Mouse (Mus musculus): ENCODE measurements around the gene Nrcam. TPM values are rescaled to one million over a fixed set of nuclear protein-coding genes. Genes with fewer than 3 reads are reported as not detected.
"Not testable (repeated sequence)": the region's sequence is repeated elsewhere in the genome, so short reads cannot be mapped to it uniquely, and the experiment has no call there.

Gene Nrcam
- total RNA-seq (2014; fragmentation: Nextera tagmentation) (0.17 and 2.8 TPM in 2 replicates), total RNA-seq (2017) (5.0 TPM in 1 of 2 replicates, not detected in the other)

- peak; percentile 45 for ATAC-seq (replicated peaks; ENCODE audit: low FRiP score, low TSS enrichment, poor library complexity, severe bottlenecking)
Measured at GRCm38 (mm10) chr12:44328381-44329315, at the start of gene Nrcam. Gene Nrcam, plus strand, starts transcription at chr12:44328885.

- not testable (repeated sequence) for ATAC-seq (replicated peaks; ENCODE audit: low FRiP score, low TSS enrichment, poor library complexity, severe bottlenecking)
Measured at GRCm38 (mm10) chr12:44280147-44280546, 48.5 kb upstream of the Nrcam start.

- ATAC-seq (replicated peaks; ENCODE audit: low FRiP score, low TSS enrichment, poor library complexity, severe bottlenecking) = no peak
Measured at GRCm38 (mm10) chr12:44281534-44281933, 47.2 kb upstream of the Nrcam start.

- no peak for ATAC-seq (replicated peaks; ENCODE audit: low FRiP score, low TSS enrichment, poor library complexity, severe bottlenecking)
Measured at GRCm38 (mm10) chr12:44283378-44283777, 45.3 kb upstream of the Nrcam start.

- ATAC-seq (replicated peaks; ENCODE audit: low FRiP score, low TSS enrichment, poor library complexity, severe bottlenecking) = no peak
Measured at GRCm38 (mm10) chr12:44286992-44287391, 41.7 kb upstream of the Nrcam start.

GRCm38 (mm10) chr12:44292281-44292680, 36.4 kb upstream of the Nrcam start:
- peak; percentile 90 for ATAC-seq (replicated peaks; ENCODE audit: low FRiP score, low TSS enrichment, poor library complexity, severe bottlenecking)

- ATAC-seq (replicated peaks; ENCODE audit: low FRiP score, low TSS enrichment, poor library complexity, severe bottlenecking) = no peak
Measured at GRCm38 (mm10) chr12:44300793-44301192, 27.9 kb upstream of the Nrcam start.

GRCm38 (mm10) chr12:44304012-44304411, 24.7 kb upstream of the Nrcam start:
- ATAC-seq (replicated peaks; ENCODE audit: low FRiP score, low TSS enrichment, poor library complexity, severe bottlenecking) = no peak

- no peak for ATAC-seq (replicated peaks; ENCODE audit: low FRiP score, low TSS enrichment, poor library complexity, severe bottlenecking)
Measured at GRCm38 (mm10) chr12:44304869-44305268, 23.8 kb upstream of the Nrcam start.

- ATAC-seq (replicated peaks; ENCODE audit: low FRiP score, low TSS enrichment, poor library complexity, severe bottlenecking) = peak; percentile 47; the same call in 1 of the 2 replicates
Measured at GRCm38 (mm10) chr12:44308221-44308620, 20.5 kb upstream of the Nrcam start.

- ATAC-seq (replicated peaks; ENCODE audit: low FRiP score, low TSS enrichment, poor library complexity, severe bottlenecking) = no peak
Measured at GRCm38 (mm10) chr12:44315212-44315611, 13.5 kb upstream of the Nrcam start.

GRCm38 (mm10) chr12:44325091-44325490, 3.6 kb upstream of the Nrcam start:
- ATAC-seq (replicated peaks; ENCODE audit: low FRiP score, low TSS enrichment, poor library complexity, severe bottlenecking) = no peak

- ATAC-seq (replicated peaks; ENCODE audit: low FRiP score, low TSS enrichment, poor library complexity, severe bottlenecking) = no peak
Measured at GRCm38 (mm10) chr12:44327452-44327851, 1.2 kb upstream of the Nrcam start.

- ATAC-seq (replicated peaks; ENCODE audit: low FRiP score, low TSS enrichment, poor library complexity, severe bottlenecking) = peak; percentile 32
Measured at GRCm38 (mm10) chr12:44329316-44330215, 881 bp downstream of the Nrcam start.

- no peak for ATAC-seq (replicated peaks; ENCODE audit: low FRiP score, low TSS enrichment, poor library complexity, severe bottlenecking)
Measured at GRCm38 (mm10) chr12:44330216-44330719, 1.6 kb downstream of the Nrcam start.

- ATAC-seq (replicated peaks; ENCODE audit: low FRiP score, low TSS enrichment, poor library complexity, severe bottlenecking) = no peak
Measured at GRCm38 (mm10) chr12:44337136-44337640, 8.5 kb downstream of the Nrcam start.

GRCm38 (mm10) chr12:44338195-44338622, 9.5 kb downstream of the Nrcam start:
- ATAC-seq (replicated peaks; ENCODE audit: low FRiP score, low TSS enrichment, poor library complexity, severe bottlenecking) = no peak

- no peak for ATAC-seq (replicated peaks; ENCODE audit: low FRiP score, low TSS enrichment, poor library complexity, severe bottlenecking)
Measured at GRCm38 (mm10) chr12:44344075-44344474, 15.4 kb downstream of the Nrcam start.

- no peak for ATAC-seq (replicated peaks; ENCODE audit: low FRiP score, low TSS enrichment, poor library complexity, severe bottlenecking)
Measured at GRCm38 (mm10) chr12:44345251-44345650, 16.6 kb downstream of the Nrcam start.

GRCm38 (mm10) chr12:44346143-44346542, 17.5 kb downstream of the Nrcam start:
- no peak for ATAC-seq (replicated peaks; ENCODE audit: low FRiP score, low TSS enrichment, poor library complexity, severe bottlenecking)

Measured in megakaryocyte-erythroid progenitor cell, adult 5-6 weeks (primary cell).